Mouse (Mus musculus): ENCODE results near the gene Slc46a3. TPM values are rescaled to one million over a fixed set of nuclear protein-coding genes. Genes with fewer than 3 reads are reported as not detected.

The Slc46a3 gene
- total RNA-seq, 2 experiments from 2014 or later, result 5.5 to 8.8 TPM

DNA sequence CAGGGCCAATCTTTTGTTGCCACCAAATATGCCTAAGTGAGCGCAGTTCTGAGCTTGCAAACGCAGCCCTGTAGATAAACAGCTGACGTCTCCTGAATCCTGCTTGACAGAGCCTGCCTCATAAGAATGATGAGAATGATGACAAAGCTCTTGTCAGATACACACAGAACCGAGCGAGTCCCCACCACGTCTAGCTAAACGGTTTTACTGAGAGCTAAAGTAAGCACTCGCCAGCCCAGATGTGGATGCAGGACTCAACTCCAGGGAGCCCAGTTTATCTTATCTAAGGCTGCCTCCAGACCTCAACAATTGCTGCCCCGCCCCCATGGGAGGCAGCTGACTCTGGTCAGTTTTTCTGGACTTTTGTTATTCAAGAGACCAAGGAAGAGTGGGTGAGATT is 1.5 kb downstream of the Slc46a3 start:
- no peak for DNase-seq (ENCODE audit: extremely low spot score in 1 of 2, low spot score in 2 of 2)
- no peak for TF ChIP-seq CTCF (IDR thresholded peaks at IDR 0.05)
- H3K27ac ChIP-seq, result no peak overlapping the region
- no peak overlapping the region for H3K4me3 ChIP-seq
- intact Hi-C loops (cut with DNase I), result loop anchor here (10.0 kb wide), 1 partner anchor 1698 kb away; no protein-coding TSS in a partner anchor

DNA sequence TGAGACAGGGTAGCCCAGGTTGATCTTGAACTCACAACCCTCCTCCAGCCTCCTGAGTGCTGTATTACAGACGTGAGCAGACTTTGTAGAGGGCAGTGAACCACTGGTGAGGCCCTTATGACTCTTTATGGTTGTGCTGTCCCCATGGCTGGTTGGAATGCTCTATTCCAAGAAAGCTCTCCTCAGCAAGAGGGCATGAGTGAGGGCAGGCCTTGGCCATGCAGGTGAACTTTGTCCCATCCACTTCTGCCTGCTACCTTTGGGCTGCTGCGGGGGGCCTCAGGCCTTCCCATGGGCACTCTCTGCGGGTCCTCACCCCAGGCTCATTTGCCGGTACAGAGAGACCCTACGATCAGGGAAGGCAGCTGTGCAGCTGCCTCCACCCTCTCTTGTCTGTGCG is 1.9 kb downstream of the Slc46a3 start:
- no peak for TF ChIP-seq CTCF (IDR thresholded peaks at IDR 0.05)
- intact Hi-C loops (cut with DNase I), result loop anchor here (10.0 kb wide), 1 partner anchor 1698 kb away; no protein-coding TSS in a partner anchor
- H3K27ac ChIP-seq, result no peak overlapping the region
- no peak for DNase-seq (ENCODE audit: extremely low spot score in 1 of 2, low spot score in 2 of 2)
- H3K4me3 ChIP-seq, result no peak overlapping the region

DNA sequence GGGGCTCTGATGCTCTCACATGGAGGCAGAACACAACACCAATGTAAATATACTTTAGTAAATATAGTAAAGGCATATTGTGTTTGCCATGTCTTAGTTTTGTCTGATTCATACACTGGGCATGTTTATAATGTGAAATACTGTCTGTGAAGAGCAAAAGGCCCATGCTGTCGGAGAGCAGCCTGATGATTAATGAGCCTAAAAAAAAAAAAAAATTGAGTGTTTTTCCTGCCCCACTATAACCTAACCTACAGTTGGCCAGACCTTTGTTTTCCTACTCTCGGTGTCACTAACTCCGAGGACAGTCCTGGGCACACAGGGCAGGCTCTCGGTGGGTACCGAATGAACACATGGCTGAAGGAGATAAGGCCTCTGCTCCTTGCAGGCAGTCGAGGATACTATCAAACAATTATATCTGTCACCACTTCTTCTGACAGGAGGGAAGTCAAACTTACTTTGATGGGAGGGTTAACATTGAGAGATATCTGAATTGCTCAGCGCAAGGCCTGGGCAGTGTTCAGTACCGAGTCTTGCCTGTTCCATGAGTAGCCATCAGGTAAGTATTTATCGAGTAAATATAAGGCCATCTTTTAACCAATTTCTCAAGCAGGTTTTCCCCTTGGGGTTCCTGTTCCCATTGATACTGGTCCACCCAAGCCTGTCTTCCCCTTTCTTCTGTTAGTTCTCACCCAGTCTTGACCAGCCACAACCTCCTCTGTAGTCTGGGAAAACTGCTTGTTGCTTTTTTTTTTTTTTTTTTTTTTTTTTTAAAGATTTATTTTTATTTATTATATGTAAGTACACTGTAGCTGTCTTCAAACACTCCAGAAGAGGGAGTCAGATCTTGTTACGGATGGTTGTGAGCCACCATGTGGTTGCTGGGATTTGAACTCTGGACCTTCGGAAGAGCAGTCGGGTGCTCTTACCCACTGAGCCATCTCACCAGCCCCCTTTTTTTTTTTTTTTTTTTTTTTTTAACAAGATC is 6.0 kb downstream of the Slc46a3 start:
- intact Hi-C loops (cut with DNase I), result no loop called here
- Histone ChIP-seq H3K27ac (no peak overlapping the region), H3K4me3 (no peak overlapping the region)
- no peak for DNase-seq (ENCODE audit: extremely low spot score in 1 of 2, low spot score in 2 of 2)
- no peak for TF ChIP-seq CTCF (IDR thresholded peaks at IDR 0.05)

DNA sequence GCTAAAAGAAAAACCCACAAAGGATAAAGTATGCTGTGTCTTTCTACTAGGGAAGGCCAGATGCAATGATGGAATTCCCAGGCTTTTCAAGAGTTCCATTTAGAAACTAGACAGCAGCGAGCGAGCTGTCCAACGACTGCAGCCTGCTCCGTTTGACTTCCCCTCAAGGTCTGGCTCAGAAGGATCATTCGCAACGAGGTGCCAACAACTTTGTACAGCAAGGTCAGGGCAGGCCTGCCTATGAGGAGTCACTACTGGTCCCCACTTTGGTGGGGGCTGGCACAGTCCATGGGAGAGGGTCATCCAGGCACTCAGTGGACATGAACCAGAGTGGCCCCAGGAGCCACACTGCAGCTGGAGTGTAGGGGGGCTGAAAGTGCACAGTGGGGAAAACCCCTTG is 11.0 kb downstream of the Slc46a3 start:
- Histone ChIP-seq H3K4me3 (no peak overlapping the region), H3K27ac (no peak overlapping the region)
- TF ChIP-seq CTCF (IDR thresholded peaks at IDR 0.05), result no peak
- no peak for DNase-seq (ENCODE audit: extremely low spot score in 1 of 2, low spot score in 2 of 2)
- intact Hi-C loops (cut with DNase I), result loop anchor here (5.0 kb wide), 1 partner anchor 359 kb away; no protein-coding TSS in a partner anchor

DNA sequence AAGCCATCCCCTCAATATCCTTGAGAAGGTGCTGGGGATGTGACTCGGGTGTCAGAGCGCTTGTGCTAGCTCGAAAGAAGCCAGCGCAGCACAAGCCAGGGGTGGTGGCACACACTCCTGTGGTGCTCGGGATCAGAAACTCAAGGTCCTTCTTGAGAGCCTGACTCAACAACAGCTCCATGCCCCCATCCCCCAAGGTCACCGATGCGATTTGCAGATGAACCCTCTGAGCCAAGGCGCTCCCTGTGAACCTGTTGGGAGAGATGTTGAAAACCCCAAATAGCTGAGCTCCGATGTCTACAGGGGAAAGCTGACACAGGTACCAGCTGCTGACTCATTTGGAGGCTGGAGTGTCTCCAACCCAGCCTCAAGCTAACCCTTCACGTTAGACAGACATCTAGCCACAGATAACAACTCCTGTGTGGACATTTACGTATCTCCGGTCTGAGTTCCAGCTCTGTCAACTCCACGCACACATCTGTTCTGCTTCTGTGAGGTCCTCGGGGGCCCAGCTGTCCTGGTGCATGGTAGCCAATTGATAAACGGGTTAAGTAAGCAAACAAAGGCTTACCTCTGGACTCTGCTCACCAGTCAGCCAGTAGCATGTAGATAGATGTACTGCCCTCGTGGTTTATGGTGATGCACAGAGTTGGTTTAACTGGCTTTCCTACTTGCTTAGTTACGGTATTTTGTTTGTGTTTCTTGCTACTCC is 14.5 kb downstream of the Slc46a3 start:
- intact Hi-C loops (cut with DNase I), result loop anchor here (5.0 kb wide), 1 partner anchor 362 kb away; no protein-coding TSS in a partner anchor
- Histone ChIP-seq H3K4me3 (no peak overlapping the region), H3K27ac (no peak overlapping the region)
- no peak for TF ChIP-seq CTCF (IDR thresholded peaks at IDR 0.05)
- no peak for DNase-seq (ENCODE audit: extremely low spot score in 1 of 2, low spot score in 2 of 2)

DNA sequence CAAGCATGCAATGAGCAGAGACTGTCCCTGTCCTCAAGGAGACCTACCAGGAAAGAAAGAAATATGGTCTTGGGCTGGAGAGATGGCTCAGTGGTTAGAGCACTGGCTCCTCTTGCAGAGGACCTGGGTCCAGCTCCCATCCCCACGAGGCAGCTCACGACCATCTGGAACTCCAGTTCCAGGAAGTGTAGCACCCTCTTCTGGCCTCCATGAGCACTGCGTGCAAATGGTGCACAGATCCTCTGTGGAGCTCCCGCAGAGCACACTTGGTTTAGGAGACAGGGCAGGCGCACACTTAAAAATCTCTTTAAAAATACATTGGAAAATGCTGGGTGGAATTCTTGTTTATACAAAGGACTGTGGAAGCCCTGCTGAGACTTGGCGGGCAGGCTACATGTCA is 17.1 kb downstream of the Slc46a3 start:
- DNase-seq (ENCODE audit: extremely low spot score in 1 of 2, low spot score in 2 of 2), result no peak
- intact Hi-C loops (cut with DNase I), result no loop called here
- Histone ChIP-seq H3K4me3 (no peak overlapping the region), H3K27ac (no peak overlapping the region)
- peak; percentile 51 for TF ChIP-seq CTCF (IDR thresholded peaks at IDR 0.05)

DNA sequence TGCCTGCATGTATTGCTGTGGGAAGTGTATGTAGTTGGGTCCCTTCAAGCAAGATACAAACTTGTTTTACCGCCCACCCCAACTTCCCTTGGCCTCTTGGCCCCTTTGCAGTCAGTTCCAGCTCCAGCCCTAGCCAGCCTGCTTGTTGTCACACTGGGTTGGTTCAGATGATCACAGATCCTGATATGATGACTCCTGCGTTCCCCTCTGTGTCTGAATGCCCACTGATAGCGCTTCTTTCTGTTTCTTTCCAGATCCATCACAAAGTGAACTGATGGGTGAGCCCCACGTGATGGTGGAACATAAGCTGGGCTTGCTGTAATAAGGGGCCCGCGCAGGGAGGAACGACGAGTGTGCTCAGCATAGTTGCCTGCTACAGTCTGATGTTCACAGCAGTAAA is 19.4 kb downstream of the Slc46a3 start:
- intact Hi-C loops (cut with DNase I), result no loop called here
- Histone ChIP-seq H3K4me3 (no peak overlapping the region), H3K27ac (no peak overlapping the region)
- TF ChIP-seq CTCF (IDR thresholded peaks at IDR 0.05), result no peak
- no peak for DNase-seq (ENCODE audit: extremely low spot score in 1 of 2, low spot score in 2 of 2)

DNA sequence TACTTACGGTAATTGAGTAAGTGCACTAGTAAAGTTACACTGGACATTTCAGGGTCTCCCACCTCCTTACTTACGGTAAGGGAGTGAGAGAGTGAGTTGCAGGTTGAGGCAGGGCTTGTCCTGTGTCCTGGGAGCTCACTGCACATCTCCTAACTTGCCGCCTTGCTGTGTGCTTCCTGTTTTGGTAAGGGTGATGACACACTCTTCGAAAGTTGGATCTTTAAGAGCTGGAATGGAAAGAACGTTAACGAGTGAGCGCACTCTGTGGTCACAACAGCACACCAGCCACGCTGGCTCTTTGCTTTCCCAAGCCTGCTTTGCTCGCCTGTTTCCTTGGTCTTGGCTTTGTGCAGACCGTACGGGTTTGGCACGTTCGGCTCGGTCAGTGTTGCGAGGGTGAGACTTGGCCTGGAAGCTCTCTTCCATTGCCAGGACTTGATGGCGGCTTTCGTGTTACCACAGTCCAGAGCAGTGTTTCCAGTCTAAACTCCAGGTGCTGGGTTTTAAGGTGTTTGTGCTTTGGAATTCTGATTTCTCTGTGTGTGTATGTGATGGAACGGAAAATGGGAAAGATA is 20.0 kb downstream of the Slc46a3 start:
- TF ChIP-seq CTCF (IDR thresholded peaks at IDR 0.05), result no peak
- Histone ChIP-seq H3K27ac (no peak overlapping the region), H3K4me3 (no peak overlapping the region)
- intact Hi-C loops (cut with DNase I), result no loop called here
- DNase-seq (ENCODE audit: extremely low spot score in 1 of 2, low spot score in 2 of 2), result no peak

DNA sequence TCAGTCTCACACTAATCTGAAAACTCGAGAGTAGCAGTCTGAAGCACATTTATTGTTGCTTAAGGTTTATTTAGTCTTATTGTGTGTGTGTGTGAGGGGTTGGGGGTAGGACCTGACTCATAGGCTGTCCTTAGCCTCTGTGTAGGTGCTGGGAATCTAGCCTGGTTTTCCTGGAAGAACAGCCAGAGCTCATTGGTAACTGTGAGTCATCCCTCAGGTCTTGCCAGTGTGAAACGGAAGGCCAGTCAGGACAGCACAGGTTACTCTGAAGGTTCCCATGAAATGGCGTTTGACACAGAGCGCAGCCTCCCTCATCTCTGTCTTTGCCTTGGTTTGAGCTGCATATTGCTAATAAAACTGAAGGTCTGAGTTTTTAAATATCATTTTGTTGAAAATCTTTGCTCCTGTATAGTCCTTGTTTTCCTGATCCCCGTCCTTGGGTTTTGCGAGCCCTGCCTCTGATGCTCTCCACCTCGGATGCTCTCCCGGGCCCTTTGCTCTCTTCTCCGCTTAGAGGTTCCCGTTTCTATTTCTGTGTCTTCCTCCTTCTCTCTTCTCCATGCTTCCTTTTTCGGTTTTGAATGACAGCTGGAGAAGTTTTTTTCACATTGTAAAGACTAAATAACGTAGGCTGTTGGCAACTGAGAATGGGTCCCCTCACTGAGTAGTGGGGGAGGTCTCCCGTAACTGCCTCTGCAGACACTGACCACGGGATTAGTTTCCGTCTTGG is 23.4 kb downstream of the Slc46a3 start:
- no peak for DNase-seq (ENCODE audit: extremely low spot score in 1 of 2, low spot score in 2 of 2)
- TF ChIP-seq CTCF (IDR thresholded peaks at IDR 0.05), result no peak
- intact Hi-C loops (cut with DNase I), result no loop called here
- no peak overlapping the region for H3K4me3 ChIP-seq
- H3K27ac ChIP-seq, result no peak overlapping the region

DNA sequence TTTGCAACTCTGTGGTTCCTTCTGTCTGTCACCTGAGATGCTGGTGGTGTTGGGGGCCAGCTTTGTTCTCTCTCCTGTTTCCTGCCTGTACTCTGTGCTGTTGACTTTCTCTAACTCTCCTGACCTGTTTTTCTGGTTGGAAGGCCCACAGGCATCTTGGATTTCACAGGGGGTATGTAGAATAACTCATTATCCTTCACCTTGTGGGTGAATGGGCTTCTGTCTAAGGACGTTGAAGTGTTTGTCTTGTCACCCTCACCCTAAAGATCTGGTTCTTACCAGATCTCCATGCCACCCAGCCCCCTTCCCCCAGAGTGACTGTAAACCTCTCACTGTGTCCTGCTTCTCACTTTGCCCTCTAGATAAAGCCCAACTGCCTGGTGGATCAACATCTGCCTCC is 24.3 kb downstream of the Slc46a3 start:
- Histone ChIP-seq H3K27ac (no peak overlapping the region), H3K4me3 (no peak overlapping the region)
- intact Hi-C loops (cut with DNase I), result no loop called here
- DNase-seq (ENCODE audit: extremely low spot score in 1 of 2, low spot score in 2 of 2), result no peak
- no peak for TF ChIP-seq CTCF (IDR thresholded peaks at IDR 0.05)

DNA sequence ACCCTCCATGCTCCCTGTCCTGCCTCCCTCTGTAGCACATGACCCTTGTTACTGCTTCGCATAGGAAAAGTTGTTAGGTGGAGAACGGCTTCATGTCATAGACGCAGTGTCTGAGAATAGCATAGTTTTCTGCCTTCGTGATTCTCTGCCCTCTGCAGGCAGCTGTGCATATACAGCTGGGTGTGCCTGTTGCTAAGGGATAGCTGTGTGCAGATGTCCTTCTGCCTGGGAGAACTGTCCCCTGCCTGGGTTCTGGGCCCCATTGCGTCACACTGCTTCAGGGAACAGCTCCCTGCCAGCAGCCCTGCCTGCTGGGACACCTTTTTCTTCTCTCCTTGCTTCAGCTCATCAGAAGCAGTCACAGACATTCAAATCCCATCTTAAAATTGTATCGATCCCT is 25.0 kb downstream of the Slc46a3 start:
- no peak for TF ChIP-seq CTCF (IDR thresholded peaks at IDR 0.05)
- Histone ChIP-seq H3K4me3 (no peak overlapping the region), H3K27ac (no peak overlapping the region)
- no peak for DNase-seq (ENCODE audit: extremely low spot score in 1 of 2, low spot score in 2 of 2)
- intact Hi-C loops (cut with DNase I), result loop anchor here (10.0 kb wide), 1 partner anchor 265 kb away; no protein-coding TSS in a partner anchor
